Mouse (Mus musculus) effector memory CD4-positive, alpha-beta T cell, adult 5 months (primary cell): ENCODE results near the gene Henmt1. TPM values are rescaled to one million over a fixed set of nuclear protein-coding genes. Genes with fewer than 3 reads are reported as not detected.

Experiments used
- polyA plus RNA-seq: library from polyadenylated mRNA; unstranded; fragments of 100-300 nt; shearing (Covaris generic); gene quantifications from one replicate; pipeline ENCODE4 v1.2.1, GENCODE M21; 2017

The Henmt1 gene
- polyA plus RNA-seq = 0.34 TPM

GRCm38 (mm10) chr3:108939573-108939972 is at the start of gene Henmt1:
Henmt1 (plus strand) TSS chr3:108939873.

GRCm38 (mm10) chr3:108889908-108890307 is 49.8 kb upstream of the Henmt1 start, which contains the start of gene Fndc7:
Fndc7 (minus strand) TSS chr3:108890008.

GRCm38 (mm10) chr3:108911548-108912413 is 27.9 kb upstream of the Henmt1 start, which contains the start of gene Prpf38b:
Prpf38b (minus strand) TSS chr3:108911727.

GRCm38 (mm10) chr3:108940001-108940633 is 444 bp downstream of the Henmt1 start, which contains the start of gene Gm9857:
Gm9857 (minus strand) TSS chr3:108940445.

Other genes starting within 250 kb of the Henmt1 start
- gene Gpsm2, start 217.6 kb upstream of the Henmt1 start, polyA plus RNA-seq = 7.1 TPM
- not detected for gene Aknad1, start 200.2 kb upstream of the Henmt1 start, polyA plus RNA-seq
- gene Stxbp3, start 99.3 kb upstream of the Henmt1 start, polyA plus RNA-seq = 40.7 TPM
- gene Fndc7, start 49.9 kb upstream of the Henmt1 start, polyA plus RNA-seq = 0.84 TPM
- 180 TPM for gene Prpf38b, start 28.1 kb upstream of the Henmt1 start, polyA plus RNA-seq
- not detected for gene Gm9857, start 572 bp downstream of the Henmt1 start, polyA plus RNA-seq
- gene Fam102b, start 87.7 kb downstream of the Henmt1 start, polyA plus RNA-seq = 8.1 TPM
- gene Slc25a54, start 140.6 kb downstream of the Henmt1 start, polyA plus RNA-seq = not detected
- gene Slc25a24, start 183.3 kb downstream of the Henmt1 start, polyA plus RNA-seq = 21.2 TPM